Mouse (Mus musculus) hematopoietic multipotent progenitor cell, adult 10-12 weeks (in vitro differentiated cells): Measurements from ENCODE around the gene Stim1. TPM values are rescaled to one million over a fixed set of nuclear protein-coding genes. Genes with fewer than 3 reads are reported as not detected.

Source experiments
- polyA plus RNA-seq: library from polyadenylated mRNA; stranded (reverse); fragments of >175 nt; gene quantifications from 2 replicates; pipeline ENCODE4 v1.2.3, GENCODE M21; 2012; ENCODE audit warnings: low replicate concordance

Stim1 gene
- 56.1 and 72.6 TPM in 2 replicates for polyA plus RNA-seq

DNA sequence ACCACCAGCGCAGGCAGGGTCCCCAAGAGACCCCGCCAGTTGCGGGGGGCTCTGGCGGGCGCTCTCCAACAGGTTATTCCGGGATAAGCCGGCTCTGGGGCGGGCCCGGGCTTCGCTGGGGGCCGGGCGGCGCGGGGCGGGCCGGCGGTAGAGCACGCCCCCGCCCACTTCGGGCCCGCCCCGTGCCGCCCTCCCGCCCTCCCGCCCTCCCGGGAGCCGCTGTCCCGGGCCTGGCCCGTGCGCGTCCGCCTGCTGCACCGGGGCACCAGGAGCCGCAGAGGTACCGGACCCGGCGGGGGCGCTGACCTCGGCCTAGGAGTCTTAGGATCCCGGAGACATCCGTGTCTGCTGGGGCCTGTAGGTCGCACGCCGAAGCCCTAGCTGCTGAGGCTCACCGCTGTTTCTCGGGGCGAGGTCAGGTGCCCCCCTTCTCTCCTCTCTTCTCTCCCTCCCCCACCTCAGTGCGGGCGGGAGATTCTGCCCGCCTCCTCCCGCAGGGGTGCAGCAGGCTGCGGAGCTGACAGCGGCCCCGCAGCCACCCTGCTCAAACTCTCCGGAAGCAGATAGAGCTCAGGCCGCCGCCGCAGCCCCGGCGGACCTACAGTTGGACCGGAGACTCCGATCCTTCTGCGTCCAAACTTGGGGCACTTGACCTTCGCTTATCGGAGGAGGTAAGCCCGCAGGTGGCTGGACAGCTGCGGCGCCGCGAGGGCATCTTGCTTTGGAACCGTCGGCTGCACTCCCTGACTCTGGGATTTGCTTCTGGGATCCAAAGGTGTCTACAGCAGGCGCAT lies at the start of gene Stim1:
Gene Stim1 (plus strand): TSS at position 206 of the 794 bp plus-strand sequence.

GRCm38 (mm10) chr7:102255954-102256353 lies 11.7 kb upstream of the Stim1 start, which contains the start of gene Rhog:
Gene Rhog (minus strand): TSS chr7:102256054.

DNA sequence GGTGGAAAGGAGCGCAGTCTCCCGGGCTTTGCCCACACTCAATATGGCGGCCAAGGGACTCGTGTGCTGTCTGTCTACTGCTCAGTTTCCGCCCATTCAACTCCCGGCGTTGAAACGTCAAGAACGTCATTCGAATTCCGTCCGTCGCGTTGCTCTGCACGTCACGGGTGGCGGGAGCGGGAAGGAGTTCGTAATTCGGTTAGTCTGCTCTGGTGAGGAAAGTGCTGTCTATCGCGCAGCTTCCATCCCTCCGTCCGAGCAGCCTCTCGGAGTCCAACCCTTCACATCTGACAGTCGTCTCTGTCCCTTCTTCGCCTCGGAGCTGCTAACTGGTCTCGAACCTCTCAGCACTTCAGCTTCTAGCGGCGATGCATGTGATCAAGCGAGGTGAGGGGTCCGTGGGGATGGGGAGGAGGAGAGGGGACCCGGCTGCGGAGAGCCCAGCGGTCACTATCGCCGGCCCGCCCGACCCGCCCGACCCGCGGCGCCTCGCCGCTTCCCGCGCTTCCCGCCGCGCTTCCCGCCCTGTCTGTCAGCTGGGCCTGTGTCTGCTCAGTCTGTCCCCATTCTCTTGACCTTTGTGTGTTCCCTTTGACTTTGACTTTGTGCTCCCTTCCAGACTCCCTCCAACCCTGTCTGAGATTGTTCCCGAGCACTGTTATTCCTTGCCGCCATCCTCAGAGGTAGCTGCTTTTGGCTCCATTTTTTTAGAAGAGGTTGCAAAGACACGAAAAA lies 174.2 kb downstream of the Stim1 start, which contains the start of gene Rrm1:
Gene Rrm1 (plus strand): TSS at position 39 of the 735 bp plus-strand sequence.

DNA sequence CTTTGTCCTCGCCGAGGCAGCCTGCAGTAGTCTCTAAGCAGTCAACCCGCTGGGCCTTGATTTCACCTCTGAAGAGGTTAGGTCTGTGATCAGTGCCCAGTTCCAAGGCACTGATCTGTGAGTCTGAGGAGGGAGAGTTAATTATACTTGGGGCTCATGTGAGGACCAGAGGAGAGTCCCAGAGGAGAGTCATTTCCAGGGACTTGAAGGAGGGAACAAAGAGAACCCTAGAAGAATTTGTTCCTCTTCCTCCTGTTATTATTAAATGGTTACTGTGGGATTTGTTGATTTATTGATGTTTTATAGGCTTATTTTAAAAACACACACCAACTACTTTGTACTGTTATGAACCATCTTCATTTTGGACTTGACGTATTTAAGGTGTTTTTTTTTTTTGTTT lies 214.0 kb downstream of the Stim1 start, which contains the start of gene Olfr543:
Gene Olfr543 (minus strand): TSS at position 101 of the 400 bp plus-strand sequence.

Other genes with a start within 250 kb of the Stim1 start
- 4.6 and 13.5 TPM in 2 replicates for gene Il18bp, start 249.1 kb upstream of the Stim1 start, polyA plus RNA-seq
- 2.1 and 5.2 TPM in 2 replicates for gene Rnf121, start 202.3 kb upstream of the Stim1 start, polyA plus RNA-seq
- gene Xndc1, start 202.3 kb upstream of the Stim1 start, polyA plus RNA-seq: 16.8 and 17.7 TPM in 2 replicates
- gene Xntrpc, start 202.1 kb upstream of the Stim1 start, polyA plus RNA-seq: 0.36 and 1.0 TPM in 2 replicates
- 1.4 and 2.6 TPM in 2 replicates for gene Trpc2, start 184.7 kb upstream of the Stim1 start, polyA plus RNA-seq
- gene Art1, start 166.1 kb upstream of the Stim1 start, polyA plus RNA-seq: not detected in 2 replicates
- 0.30 and 0.34 TPM in 2 replicates for gene Art5, start 158.3 kb upstream of the Stim1 start, polyA plus RNA-seq
- 0.10 TPM in 1 of 2 replicates, not detected in the other for gene Chrna10, start 151.0 kb upstream of the Stim1 start, polyA plus RNA-seq
- gene Nup98, start 57.6 kb upstream of the Stim1 start, polyA plus RNA-seq: 3.2 and 6.2 TPM in 2 replicates
- gene Pgap2, start 57.6 kb upstream of the Stim1 start, polyA plus RNA-seq: 18.8 and 20.8 TPM in 2 replicates
- gene Rhog, start 11.8 kb upstream of the Stim1 start, polyA plus RNA-seq: 184 and 319 TPM in 2 replicates
- gene Rrm1, start 173.9 kb downstream of the Stim1 start, polyA plus RNA-seq: 5.3 and 39.2 TPM in 2 replicates
- not detected in 2 replicates for gene Olfr543, start 213.9 kb downstream of the Stim1 start, polyA plus RNA-seq
- gene Olfr544, start 220.5 kb downstream of the Stim1 start, polyA plus RNA-seq: not detected in 2 replicates
- not detected in 2 replicates for gene Olfr545, start 231.8 kb downstream of the Stim1 start, polyA plus RNA-seq